Mouse (Mus musculus): ENCODE measurements around the gene Hacd2. TPM values are rescaled to one million over a fixed set of nuclear protein-coding genes. Genes with fewer than 3 reads are reported as not detected.

Gene Hacd2
- polyA plus RNA-seq, 1 experiment from 2014 or later: 49.9 TPM

DNA sequence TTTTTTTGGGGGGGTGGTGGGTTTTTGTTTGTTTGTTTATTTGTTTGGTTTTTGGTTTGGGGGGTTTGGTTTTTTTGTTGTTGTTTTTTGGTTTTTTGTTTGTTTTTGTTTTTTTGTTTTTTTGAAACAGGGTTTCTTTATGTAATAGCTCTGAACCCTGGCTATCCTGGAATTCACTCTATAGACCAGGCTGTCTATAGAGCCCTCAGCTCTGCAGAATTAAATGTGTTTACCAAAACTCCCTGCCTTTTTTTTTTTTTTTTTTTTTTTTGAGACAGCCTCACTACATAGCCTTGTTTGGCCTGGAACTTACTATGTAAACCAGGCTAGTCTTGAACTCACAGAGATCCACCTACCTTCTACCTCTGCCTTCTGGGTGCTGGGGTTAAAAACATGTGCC is 71.3 kb downstream of the Hacd2 start:
- peaks cover 4% of the 10 kb centered on the region; the same call in 1 of the 2 replicates for H3K36me3 ChIP-seq (ENCODE audit: control insufficient read depth, insufficient read depth, low read length)
- H3K4me3 ChIP-seq (ENCODE audit: low read length): no peak overlapping the region
- H3K4me2 ChIP-seq (ENCODE audit: low read length): no peak overlapping the region
- H3K9ac ChIP-seq (ENCODE audit: low read depth, low read length): no peak overlapping the region
- H3K4me1 ChIP-seq (ENCODE audit: control insufficient read depth, insufficient read depth, low read depth, low read length): no peaks in the 10 kb centered on the region
- no peaks in the 10 kb centered on the region for H3K9me3 ChIP-seq (ENCODE audit: control insufficient read depth, low read length)
- ATAC-seq: no peak
- no peak overlapping the region for H3K27ac ChIP-seq (ENCODE audit: low read depth, low read length)
- H3K27me3 ChIP-seq (replicated peaks; ENCODE audit: control insufficient read depth, insufficient read depth, low read length): no peaks in the 10 kb centered on the region

- 95% methylated on average over 3 of the region's 3 CpGs for WGBS
- Histone ChIP-seq H3K4me1 (ENCODE audit: control insufficient read depth, insufficient read depth, low read depth, low read length) (no peaks in the 10 kb centered on the region), H3K4me3 (ENCODE audit: low read length) (no peak overlapping the region), H3K36me3 (ENCODE audit: control insufficient read depth, insufficient read depth, low read length) (peaks cover 6% of the 10 kb centered on the region; the same call in 1 of the 2 replicates), H3K4me2 (ENCODE audit: low read length) (no peak overlapping the region), H3K27me3 (replicated peaks; ENCODE audit: control insufficient read depth, insufficient read depth, low read length) (no peaks in the 10 kb centered on the region), H3K27ac (ENCODE audit: low read depth, low read length) (no peak overlapping the region), H3K9me3 (ENCODE audit: control insufficient read depth, low read length) (no peaks in the 10 kb centered on the region), H3K9ac (ENCODE audit: low read depth, low read length) (no peak overlapping the region)
- ATAC-seq: no peak
Measured at GRCm38 (mm10) chr16:35097870-35098530, 75.8 kb downstream of the Hacd2 start.

- Histone ChIP-seq H3K4me1 (ENCODE audit: control insufficient read depth, insufficient read depth, low read depth, low read length) (no peaks in the 10 kb centered on the region), H3K9me3 (ENCODE audit: control insufficient read depth, low read length) (no peaks in the 10 kb centered on the region), H3K27ac (ENCODE audit: low read depth, low read length) (no peak overlapping the region), H3K27me3 (replicated peaks; ENCODE audit: control insufficient read depth, insufficient read depth, low read length) (no peaks in the 10 kb centered on the region), H3K36me3 (ENCODE audit: control insufficient read depth, insufficient read depth, low read length) (peaks cover 2% of the 10 kb centered on the region; the same call in 1 of the 2 replicates), H3K9ac (ENCODE audit: low read depth, low read length) (no peak overlapping the region), H3K4me3 (ENCODE audit: low read length) (no peak overlapping the region), H3K4me2 (ENCODE audit: low read length) (no peak overlapping the region)
- WGBS: 85% methylated on average over 12 of the region's 12 CpGs
- ATAC-seq: no peak
Measured at GRCm38 (mm10) chr16:35101751-35102420, 79.7 kb downstream of the Hacd2 start.

GRCm38 (mm10) chr16:35102866-35103620 is 80.8 kb downstream of the Hacd2 start:
- Histone ChIP-seq H3K4me1 (ENCODE audit: control insufficient read depth, insufficient read depth, low read depth, low read length) (no peaks in the 10 kb centered on the region), H3K4me3 (ENCODE audit: low read length) (no peak overlapping the region), H3K9me3 (ENCODE audit: control insufficient read depth, low read length) (no peaks in the 10 kb centered on the region), H3K9ac (ENCODE audit: low read depth, low read length) (no peak overlapping the region), H3K4me2 (ENCODE audit: low read length) (no peak overlapping the region), H3K27me3 (replicated peaks; ENCODE audit: control insufficient read depth, insufficient read depth, low read length) (no peaks in the 10 kb centered on the region), H3K27ac (ENCODE audit: low read depth, low read length) (no peak overlapping the region), H3K36me3 (ENCODE audit: control insufficient read depth, insufficient read depth, low read length) (peaks cover 2% of the 10 kb centered on the region; the same call in 1 of the 2 replicates)
- WGBS: 75% methylated on average over 7 of the region's 7 CpGs
- ATAC-seq: no peak

GRCm38 (mm10) chr16:35107985-35108384 is 85.8 kb downstream of the Hacd2 start:
- Histone ChIP-seq H3K9me3 (ENCODE audit: control insufficient read depth, low read length) (no peaks in the 10 kb centered on the region), H3K4me1 (ENCODE audit: control insufficient read depth, insufficient read depth, low read depth, low read length) (peaks cover 6% of the 10 kb centered on the region), H3K9ac (ENCODE audit: low read depth, low read length) (no peak overlapping the region), H3K27me3 (replicated peaks; ENCODE audit: control insufficient read depth, insufficient read depth, low read length) (no peaks in the 10 kb centered on the region), H3K27ac (ENCODE audit: low read depth, low read length) (no peak overlapping the region), H3K36me3 (ENCODE audit: control insufficient read depth, insufficient read depth, low read length) (no peaks in the 10 kb centered on the region), H3K4me2 (ENCODE audit: low read length) (no peak overlapping the region), H3K4me3 (ENCODE audit: low read length) (no peak overlapping the region)
- WGBS: 77% methylated on average over 6 of the region's 6 CpGs
- ATAC-seq: no peak

DNA sequence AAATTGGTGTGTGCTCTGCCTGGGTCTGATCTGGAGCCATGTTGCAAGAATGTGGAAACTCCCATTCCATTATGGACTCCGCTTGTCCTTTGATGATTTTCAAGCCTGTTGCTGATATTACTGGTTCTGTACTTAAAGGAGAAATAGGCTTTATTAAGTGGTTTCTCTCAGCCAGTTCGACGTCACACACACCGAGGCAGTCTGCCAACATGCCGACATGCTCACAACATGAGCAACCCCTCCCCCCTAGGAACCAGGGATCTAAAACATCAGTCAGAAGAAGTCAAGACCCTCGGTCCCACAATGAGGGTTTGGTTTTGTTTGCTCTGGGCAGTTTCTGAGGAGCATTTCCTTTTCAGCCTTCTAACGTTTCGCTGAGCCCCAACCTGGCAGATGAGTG is 86.9 kb downstream of the Hacd2 start:
- Histone ChIP-seq H3K9me3 (ENCODE audit: control insufficient read depth, low read length) (no peaks in the 10 kb centered on the region), H3K27ac (ENCODE audit: low read depth, low read length) (no peak overlapping the region), H3K4me2 (ENCODE audit: low read length) (no peak overlapping the region), H3K9ac (ENCODE audit: low read depth, low read length) (no peak overlapping the region), H3K27me3 (replicated peaks; ENCODE audit: control insufficient read depth, insufficient read depth, low read length) (no peaks in the 10 kb centered on the region), H3K4me1 (ENCODE audit: control insufficient read depth, insufficient read depth, low read depth, low read length) (peaks cover 6% of the 10 kb centered on the region), H3K4me3 (ENCODE audit: low read length) (no peak overlapping the region), H3K36me3 (ENCODE audit: control insufficient read depth, insufficient read depth, low read length) (no peaks in the 10 kb centered on the region)
- no peak for ATAC-seq
- 55% methylated on average over 8 of the region's 8 CpGs for WGBS

GRCm38 (mm10) chr16:35109656-35110291 is 87.5 kb downstream of the Hacd2 start:
- Histone ChIP-seq H3K4me1 (ENCODE audit: control insufficient read depth, insufficient read depth, low read depth, low read length) (peaks cover 6% of the 10 kb centered on the region), H3K27ac (ENCODE audit: low read depth, low read length) (no peak overlapping the region), H3K9ac (ENCODE audit: low read depth, low read length) (no peak overlapping the region), H3K4me2 (ENCODE audit: low read length) (no peak overlapping the region), H3K36me3 (ENCODE audit: control insufficient read depth, insufficient read depth, low read length) (no peaks in the 10 kb centered on the region), H3K27me3 (replicated peaks; ENCODE audit: control insufficient read depth, insufficient read depth, low read length) (no peaks in the 10 kb centered on the region), H3K4me3 (ENCODE audit: low read length) (no peak overlapping the region), H3K9me3 (ENCODE audit: control insufficient read depth, low read length) (no peaks in the 10 kb centered on the region)
- WGBS: 39% methylated on average over 7 of the region's 7 CpGs
- ATAC-seq: no peak

- Histone ChIP-seq H3K27ac (ENCODE audit: low read depth, low read length) (no peak overlapping the region), H3K9me3 (ENCODE audit: control insufficient read depth, low read length) (no peaks in the 10 kb centered on the region), H3K4me3 (ENCODE audit: low read length) (peak overlapping the region; percentile 17; the same call in 1 of the 2 replicates), H3K4me1 (ENCODE audit: control insufficient read depth, insufficient read depth, low read depth, low read length) (peaks cover 6% of the 10 kb centered on the region), H3K36me3 (ENCODE audit: control insufficient read depth, insufficient read depth, low read length) (no peaks in the 10 kb centered on the region), H3K4me2 (ENCODE audit: low read length) (peak overlapping the region; percentile 53), H3K9ac (ENCODE audit: low read depth, low read length) (peak overlapping the region; percentile 61), H3K27me3 (replicated peaks; ENCODE audit: control insufficient read depth, insufficient read depth, low read length) (no peaks in the 10 kb centered on the region)
- 23% methylated on average over 10 of the region's 10 CpGs for WGBS
- ATAC-seq: peak; percentile 92
Measured at GRCm38 (mm10) chr16:35110410-35111142, 88.3 kb downstream of the Hacd2 start.
